Mouse (Mus musculus): ENCODE measurements around the gene Alad.

- TF ChIP-seq CTCF (IDR thresholded peaks at IDR 0.05; ENCODE audit: borderline replicate concordance, extremely low read depth, insufficient read depth, insufficient read length) (no peak), POLR2A (IDR thresholded peaks at IDR 0.05; ENCODE audit: borderline replicate concordance, extremely low read depth, insufficient read depth, insufficient read length, poor library complexity, severe bottlenecking) (no peak)
These were observed 1.1 kb downstream of the Alad start for GRCm38 (mm10) chr4:62518416-62519121.

Data from brain, embryonic 14.5 days (tissue).